Mouse (Mus musculus) stomach, postnatal 0 days (tissue): ENCODE measurements around the gene Parvb.

Experiments
- CTCF ChIP-seq: IDR thresholded peaks from 2 replicates; pipeline ENCODE4 v1.5.1; 2016; ENCODE audit warnings: antibody characterized with exemption, low read depth, mild to moderate bottlenecking, moderate library complexity
- EP300 ChIP-seq: optimal IDR thresholded peaks from 2 replicates; pipeline ENCODE3; 2016; ENCODE audit warnings: antibody characterized with exemption

- no peak for TF ChIP-seq CTCF
- TF ChIP-seq EP300 = no peak
Observed at GRCm38 (mm10) chr15:84191724-84192057, 40.2 kb upstream of the Parvb start.
